Mouse (Mus musculus) kidney, postnatal 25 days (tissue): ENCODE data around the gene Adamtsl1.
A peak's percentile ranks its signal among the peaks of the same experiment; 100 is the strongest.

Experiments
- DNase-seq, 2 experiments: peaks; one replicate each; pipeline ENCODE4 v3.0.0; 2021; ENCODE audit warnings: mixed read lengths in 2 of 2

Gene Adamtsl1

DNA sequence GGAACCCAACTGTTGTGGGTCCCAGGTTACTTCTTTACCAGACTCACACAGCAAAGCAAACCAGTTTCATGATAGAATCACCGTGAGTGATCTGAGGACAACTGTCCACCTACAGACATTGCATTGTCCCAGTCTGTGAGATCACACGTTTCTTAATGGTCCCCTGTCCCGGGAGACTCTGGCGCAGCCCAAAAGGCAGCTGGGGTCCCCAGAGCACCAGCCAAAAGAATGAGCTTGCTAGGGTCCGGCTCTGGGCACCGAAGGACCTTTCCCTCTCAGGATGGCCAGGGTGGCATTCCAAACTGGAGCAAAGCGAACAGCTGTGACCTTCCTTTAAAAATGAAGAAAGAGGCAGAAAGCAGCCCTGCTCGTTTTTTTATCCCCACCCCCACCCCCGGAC lies at the start of gene Adamtsl1:
Gene Adamtsl1 (plus strand): TSS at position 381 of the 400 bp plus-strand sequence.
- DNase-seq: no peak

DNA sequence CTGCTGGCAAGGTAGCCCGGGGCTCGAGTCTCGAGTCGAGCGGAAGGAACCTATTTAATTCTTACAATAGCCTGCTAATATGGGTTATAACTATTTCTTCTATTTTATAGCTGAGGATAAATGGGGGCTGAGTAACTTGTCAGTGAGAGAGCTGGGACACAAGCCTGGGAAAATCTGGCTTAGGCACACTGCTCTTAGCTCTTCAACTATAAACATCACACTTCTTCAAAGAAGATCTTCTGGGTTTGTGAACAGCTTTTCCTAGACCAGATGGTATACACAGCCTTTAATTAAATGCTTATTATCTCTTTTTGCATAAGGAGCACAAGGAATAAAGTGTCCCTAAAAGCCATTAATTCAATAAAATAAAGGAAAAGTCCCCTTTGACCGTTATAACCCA lies 30.4 kb upstream of the Adamtsl1 start:
- DNase-seq: no peak

GRCm38 (mm10) chr4:85486316-85486946 lies 27.5 kb upstream of the Adamtsl1 start:
- DNase-seq: no peak

DNA sequence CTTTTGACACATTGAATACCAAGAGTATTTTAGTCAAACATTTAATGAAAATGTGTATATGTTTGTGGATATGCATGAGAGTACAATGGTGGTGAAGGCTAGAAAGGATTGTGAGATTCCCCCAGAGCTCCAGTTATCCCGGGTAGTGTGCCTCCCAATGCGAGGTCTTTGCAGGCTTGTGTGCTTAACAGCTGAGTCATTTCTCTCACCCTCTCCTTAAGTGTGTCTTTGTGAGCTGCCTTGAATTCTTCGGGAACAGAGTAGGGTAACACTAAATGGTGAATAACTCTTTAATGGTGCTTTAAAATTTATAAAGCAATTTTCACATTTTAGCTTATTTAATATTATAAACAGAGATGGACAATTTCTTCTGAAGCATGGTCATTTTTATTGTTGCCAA lies 8.3 kb upstream of the Adamtsl1 start:
- DNase-seq: no peak

- no peak for DNase-seq
Measured at GRCm38 (mm10) chr4:85506976-85507375, 7.0 kb upstream of the Adamtsl1 start.

DNA sequence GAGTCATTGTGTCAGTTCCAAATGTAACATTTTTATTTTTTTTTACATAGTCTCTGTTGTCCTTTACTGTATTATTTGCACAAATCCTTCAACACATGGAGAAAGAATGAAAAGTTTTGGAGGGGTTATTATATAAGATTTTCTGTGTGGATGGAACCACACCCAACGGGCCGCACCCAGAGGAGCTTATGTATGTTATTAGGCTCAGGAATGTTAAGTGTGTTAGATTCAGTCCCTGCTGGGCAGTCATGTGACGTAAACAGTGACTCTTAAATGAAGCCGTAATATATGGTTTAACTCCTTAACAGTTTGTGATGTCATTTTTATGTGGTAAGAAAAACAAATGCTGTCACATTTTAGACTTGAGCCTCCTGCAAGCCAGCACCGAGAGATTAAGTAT lies 6.5 kb upstream of the Adamtsl1 start:
- DNase-seq: no peak

DNA sequence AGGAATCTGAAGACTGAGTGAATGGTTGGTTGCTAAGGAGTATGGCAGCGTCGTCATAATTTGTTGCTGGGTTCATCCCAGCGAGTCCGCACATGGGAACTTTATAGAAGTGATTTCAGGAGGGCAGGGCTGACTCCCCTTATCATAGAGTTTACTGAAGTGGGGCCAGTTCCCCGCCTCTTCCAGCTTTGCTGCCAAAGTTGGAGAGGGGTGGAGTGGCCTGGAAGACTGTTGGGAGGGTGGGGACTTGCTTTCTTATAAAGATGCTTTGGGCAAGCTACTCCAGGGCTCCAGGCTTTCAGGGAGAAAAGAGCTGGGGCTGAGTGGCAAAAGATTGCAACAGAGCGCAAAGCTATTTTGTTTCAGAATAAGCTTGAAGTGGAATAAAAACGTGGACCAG lies 684 bp upstream of the Adamtsl1 start:
- DNase-seq: peak; percentile 5 to 45

DNA sequence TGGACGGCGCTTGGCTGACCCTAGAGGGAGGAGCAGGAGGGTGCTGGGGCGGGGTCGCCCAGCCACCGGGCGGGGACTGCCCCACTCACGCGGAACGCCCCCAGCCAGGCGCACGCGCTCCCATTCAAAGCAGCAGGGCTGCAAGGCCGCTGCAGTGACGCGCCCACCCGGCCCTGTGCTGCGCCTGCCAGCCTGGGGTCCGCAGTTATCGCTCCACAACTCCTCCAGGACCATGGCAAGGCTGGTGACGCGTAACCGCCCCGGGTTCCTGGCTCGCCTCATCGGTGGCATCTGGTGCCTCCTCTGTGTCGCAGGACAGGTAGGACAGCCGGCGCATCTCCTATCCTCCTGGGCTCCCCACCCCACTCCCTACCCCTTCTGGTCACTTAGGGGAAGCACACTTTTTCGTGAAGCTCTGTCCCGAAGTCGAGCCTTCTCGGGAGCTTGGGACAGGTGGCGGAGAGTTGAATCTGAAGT lies 271 bp downstream of the Adamtsl1 start:
- peak; percentile 40 to 63 for DNase-seq

DNA sequence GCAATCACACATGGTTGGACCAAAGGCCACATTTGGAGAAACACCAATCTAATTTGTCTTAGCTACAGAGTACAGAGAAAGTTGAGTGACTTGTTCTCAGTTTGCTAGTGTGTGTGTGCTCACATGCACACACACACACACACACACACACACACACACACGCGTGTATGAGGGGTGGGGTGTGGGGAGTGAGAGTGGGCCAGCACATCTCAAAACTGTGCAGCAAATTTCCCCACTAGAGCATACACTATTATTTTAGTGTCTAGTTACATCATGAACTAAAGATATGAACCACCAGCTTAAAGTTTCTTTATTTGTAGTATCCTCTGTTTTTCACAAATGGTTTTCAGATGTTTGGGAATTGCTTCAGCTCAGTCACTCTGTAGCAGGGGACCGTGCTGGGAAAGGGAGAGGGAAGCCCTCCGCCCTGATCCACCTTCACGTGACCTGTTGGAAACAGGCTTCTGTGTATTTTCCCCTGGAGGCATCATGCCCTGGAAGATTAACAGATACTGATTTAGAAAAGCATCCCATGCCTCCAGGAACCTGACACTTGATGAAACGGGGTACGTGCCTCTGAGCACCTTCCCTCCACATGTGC lies 13.1 kb downstream of the Adamtsl1 start:
- no peak for DNase-seq

- no peak for DNase-seq
Measured at GRCm38 (mm10) chr4:85529852-85530251, 15.9 kb downstream of the Adamtsl1 start.

- DNase-seq: no peak
Measured at GRCm38 (mm10) chr4:85539677-85540076, 25.7 kb downstream of the Adamtsl1 start.

DNA sequence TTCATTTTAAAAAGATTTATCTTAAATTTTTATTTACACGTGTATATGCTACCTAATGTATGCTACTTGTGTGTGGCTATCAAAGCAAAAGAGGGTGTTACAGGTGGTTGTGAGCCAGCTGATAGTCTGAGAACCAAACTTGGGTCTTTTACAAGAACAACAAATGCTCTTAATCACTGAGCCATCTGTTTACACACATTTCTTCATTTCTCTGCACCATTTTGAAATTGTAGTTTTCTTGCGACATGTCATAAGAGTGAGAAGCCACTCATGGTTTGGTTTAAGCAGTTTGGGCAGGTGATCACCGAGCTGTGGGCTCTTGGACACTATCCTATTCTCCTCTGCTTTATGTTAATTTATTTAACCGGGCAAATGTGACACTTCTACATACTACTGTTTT lies 29.2 kb downstream of the Adamtsl1 start:
- DNase-seq: no peak

GRCm38 (mm10) chr4:85554696-85555095 lies 40.7 kb downstream of the Adamtsl1 start:
- no peak for DNase-seq

DNA sequence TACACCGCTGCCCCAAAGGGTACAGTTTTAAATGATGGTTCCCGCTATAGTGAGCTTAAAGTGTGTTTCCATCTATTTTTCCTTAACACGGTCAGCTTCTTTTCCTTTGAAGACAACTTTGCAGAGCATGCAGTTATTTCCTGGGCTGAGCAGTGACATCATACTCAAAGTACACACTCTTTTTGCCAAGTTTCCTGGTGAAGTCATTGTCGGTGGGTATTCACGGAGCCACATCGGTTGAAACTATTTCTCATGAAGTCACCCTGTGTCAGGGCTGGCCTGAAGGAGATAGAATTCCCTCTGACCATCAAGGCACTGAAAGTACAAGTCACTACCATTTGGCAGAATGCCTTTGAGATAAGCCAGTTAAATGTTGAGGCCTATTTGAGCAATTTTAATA lies 45.8 kb downstream of the Adamtsl1 start:
- DNase-seq: no peak

GRCm38 (mm10) chr4:85585426-85585825 lies 71.5 kb downstream of the Adamtsl1 start:
- no peak for DNase-seq

- no peak for DNase-seq
Measured at GRCm38 (mm10) chr4:85588928-85589327, 75.0 kb downstream of the Adamtsl1 start.

DNA sequence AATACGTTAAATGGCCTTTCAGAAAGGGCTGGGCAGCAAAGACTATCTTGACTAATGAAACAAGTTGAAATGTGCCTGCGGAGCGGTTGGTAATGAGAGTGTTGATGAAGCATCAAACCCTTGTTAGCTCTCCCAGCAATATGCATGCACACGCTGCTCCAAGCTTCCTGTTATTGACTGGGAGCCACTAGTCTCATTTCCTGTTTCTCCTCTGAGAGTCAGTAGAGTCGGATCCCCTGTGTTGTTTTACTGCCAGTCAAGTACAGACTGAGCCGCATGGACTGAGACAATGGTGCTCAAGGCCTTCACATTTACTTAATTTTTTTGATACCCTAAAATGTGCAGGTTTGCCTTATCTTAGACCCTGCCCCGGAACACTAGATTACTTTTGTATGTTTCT lies 77.1 kb downstream of the Adamtsl1 start:
- no peak for DNase-seq

DNA sequence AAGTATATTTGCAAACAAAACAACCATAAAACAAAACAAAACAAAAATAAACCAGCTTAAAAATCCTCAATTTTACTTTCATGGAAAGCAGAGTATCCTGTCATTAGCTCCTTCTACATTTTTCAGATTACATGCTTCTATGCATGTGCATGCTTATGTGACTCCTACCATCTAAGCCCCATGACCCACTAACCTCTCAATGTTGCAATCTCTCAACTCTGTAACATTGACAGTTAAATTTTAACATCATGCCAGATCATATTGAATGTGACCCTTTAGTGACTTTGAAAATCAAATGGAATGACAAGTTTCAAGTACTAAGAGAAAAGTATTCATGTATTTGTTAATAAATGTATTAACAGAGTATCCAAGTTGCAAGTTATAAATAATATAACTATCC lies 80.2 kb downstream of the Adamtsl1 start:
- DNase-seq: no peak

DNA sequence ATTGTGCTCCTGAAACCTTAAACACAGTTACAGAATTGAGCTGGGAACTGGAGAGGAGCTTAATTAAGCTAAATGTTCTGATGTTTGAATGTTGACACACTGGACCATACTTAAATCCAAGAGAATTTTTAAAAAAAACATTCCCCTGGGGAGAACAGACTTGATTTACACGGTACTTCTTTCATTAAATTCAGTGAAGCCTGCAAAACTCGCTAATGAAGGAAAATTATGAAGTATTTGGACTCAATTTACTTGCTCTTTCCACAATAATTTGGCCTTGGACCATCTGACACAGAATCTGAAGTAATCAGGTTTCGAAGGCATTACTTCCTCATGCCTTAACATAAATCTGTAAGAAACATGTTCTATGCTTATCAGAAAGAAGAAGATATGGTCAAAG lies 99.4 kb downstream of the Adamtsl1 start:
- DNase-seq: no peak

DNA sequence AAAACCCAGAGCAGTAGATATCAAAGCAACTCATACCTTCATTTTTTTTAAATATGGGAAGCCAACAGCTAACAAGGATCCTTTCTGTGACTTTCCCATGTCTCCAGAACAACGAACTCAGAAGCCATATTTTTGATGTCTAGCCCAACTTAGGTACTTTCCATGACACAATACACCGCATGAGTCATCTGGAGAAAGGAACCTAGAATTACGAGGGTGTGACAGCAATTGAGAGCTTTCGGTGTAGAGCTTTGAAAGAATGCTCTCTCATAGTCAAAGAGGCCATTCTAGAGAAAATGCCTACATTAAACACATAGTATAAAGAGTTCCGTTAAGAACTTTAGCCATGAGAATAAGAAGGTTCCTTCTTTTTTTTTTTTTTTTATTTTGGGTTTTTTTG lies 104.8 kb downstream of the Adamtsl1 start:
- no peak for DNase-seq

DNA sequence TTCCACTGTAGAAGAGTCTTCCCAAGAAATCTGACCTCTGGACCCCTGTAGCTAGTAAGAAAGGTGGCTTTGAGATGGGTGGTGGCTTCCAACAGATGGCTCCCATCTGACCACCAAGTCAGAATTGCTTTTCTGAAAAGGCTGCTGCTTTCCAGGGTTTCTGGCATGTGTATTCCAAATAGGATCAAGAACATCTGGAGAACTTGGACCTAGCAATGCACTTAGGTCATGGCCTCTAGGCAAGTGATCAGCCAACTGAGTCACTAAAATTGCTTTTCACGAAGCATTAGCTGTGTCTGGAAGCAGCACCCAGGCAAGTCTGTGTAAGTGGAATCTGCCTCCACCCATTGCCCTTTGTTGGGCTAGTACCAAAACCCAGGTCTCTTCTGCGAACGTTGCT lies 105.3 kb downstream of the Adamtsl1 start:
- no peak for DNase-seq

DNA sequence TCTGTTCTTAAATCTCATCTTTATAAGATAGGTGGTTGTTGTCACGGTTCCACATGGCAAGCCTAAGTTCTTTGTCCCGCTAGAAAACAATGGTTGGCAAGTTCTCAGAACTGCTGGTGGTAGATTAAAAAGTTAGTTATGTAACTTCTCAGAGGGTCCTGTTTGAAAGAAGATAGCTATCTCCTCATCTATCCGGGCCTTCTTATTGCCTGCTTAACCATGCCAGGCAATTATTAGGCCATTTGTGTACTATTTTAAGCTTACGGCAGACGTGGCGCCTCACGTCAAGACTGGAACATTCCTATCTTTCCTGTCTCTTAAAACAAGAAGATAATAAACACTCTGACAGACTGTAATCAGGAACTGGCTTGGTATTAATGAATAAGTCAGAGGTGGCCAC lies 115.4 kb downstream of the Adamtsl1 start:
- no peak for DNase-seq

DNA sequence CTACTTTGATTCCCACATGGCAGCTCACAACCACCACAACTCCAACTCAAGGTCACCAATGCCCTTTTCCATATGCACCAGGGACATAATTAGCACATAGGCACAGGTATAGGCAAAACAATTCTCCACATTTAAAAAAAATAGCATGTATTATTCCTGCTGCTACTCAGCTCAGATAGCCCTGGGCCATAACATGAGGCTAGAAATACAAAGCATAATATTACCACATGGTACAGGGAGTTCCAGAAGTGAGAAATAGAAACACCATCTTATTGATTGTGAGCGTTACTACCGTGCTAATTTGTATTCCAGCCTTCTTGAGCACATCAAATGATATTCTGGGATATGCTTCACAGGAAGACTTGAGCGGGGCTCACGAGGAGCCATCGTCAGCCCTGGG lies 155.3 kb downstream of the Adamtsl1 start:
- DNase-seq: no peak

GRCm38 (mm10) chr4:85669735-85670134 lies 155.8 kb downstream of the Adamtsl1 start:
- no peak for DNase-seq

DNA sequence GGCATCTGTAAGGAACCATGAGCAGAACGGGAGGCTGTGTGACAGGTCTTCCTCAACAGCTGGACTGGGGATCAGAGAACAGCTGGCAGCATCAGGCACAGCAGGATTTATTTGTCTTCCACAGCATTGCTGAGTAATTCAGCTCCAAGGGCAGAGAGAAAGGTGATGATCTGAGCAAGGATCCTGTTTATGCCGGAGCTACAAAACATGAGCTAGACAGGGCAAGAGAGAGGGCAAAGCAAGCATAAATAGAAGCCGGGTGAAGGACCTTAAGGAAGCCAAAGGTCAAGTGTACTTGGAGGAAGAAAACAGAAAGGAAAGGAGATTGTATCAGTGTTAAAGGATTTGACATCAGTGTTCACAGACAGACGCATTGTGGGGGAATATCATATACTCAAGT lies 158.3 kb downstream of the Adamtsl1 start:
- DNase-seq: peak; percentile 1 to 33
